Mouse (Mus musculus): ENCODE data around the gene Csad. TPM values are rescaled to one million over a fixed set of nuclear protein-coding genes. Genes with fewer than 3 reads are reported as not detected.

Csad gene
- polyA plus RNA-seq, 1 experiment from 2014 or later: 32.1 TPM

DNA sequence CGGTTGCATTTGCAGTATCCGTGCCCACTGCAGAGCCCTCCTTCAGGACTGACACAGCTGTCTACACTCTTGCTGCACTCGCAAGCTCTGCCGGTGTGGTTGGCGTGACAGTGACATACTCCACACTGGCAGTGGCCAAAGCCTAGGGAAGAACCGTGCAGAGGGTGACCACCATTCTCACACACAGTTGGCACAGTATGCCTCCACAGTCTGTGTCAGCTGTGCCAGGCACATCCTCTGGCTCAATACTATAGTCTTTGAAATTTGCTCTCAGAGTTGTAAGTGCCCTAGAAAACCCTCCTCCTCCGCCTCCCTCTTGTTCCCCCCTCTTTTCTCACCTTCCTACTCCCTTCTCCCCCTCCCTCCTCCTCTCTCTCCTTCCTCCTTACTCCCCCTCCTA, 12.8 kb upstream of the Csad start:
- DNase-seq (ENCODE audit: low spot score) (no peak), ATAC-seq (ENCODE audit: low FRiP score, low TSS enrichment) (peak; percentile 13; the same call in 1 of the 2 replicates)
- 85% methylated on average over 7 of the region's 7 CpGs for WGBS
- Histone ChIP-seq H3K36me3 (ENCODE audit: control insufficient read depth, insufficient read depth, low read length) (peaks cover 16% of the 10 kb centered on the region), H3K9me3 (ENCODE audit: control insufficient read depth, low read length) (no peaks in the 10 kb centered on the region), H3K9ac (ENCODE audit: low read length) (no peak overlapping the region), H3K27me3 (ENCODE audit: control insufficient read depth, insufficient read depth, low read length) (no peaks in the 10 kb centered on the region), H3K4me2 (replicated peaks; ENCODE audit: low read depth) (no peak overlapping the region), H3K4me3 (ENCODE audit: low read depth, low read length) (no peak overlapping the region), H3K27ac (replicated peaks) (no peak overlapping the region), H3K4me1 (replicated peaks; ENCODE audit: control insufficient read depth, insufficient read depth) (no peaks in the 10 kb centered on the region)
- TF ChIP-seq EP300 (optimal IDR thresholded peaks at IDR 0.05): no peak
- no peak for TF ChIP-seq CTCF (IDR thresholded peaks at IDR 0.05; ENCODE audit: low read depth)

DNA sequence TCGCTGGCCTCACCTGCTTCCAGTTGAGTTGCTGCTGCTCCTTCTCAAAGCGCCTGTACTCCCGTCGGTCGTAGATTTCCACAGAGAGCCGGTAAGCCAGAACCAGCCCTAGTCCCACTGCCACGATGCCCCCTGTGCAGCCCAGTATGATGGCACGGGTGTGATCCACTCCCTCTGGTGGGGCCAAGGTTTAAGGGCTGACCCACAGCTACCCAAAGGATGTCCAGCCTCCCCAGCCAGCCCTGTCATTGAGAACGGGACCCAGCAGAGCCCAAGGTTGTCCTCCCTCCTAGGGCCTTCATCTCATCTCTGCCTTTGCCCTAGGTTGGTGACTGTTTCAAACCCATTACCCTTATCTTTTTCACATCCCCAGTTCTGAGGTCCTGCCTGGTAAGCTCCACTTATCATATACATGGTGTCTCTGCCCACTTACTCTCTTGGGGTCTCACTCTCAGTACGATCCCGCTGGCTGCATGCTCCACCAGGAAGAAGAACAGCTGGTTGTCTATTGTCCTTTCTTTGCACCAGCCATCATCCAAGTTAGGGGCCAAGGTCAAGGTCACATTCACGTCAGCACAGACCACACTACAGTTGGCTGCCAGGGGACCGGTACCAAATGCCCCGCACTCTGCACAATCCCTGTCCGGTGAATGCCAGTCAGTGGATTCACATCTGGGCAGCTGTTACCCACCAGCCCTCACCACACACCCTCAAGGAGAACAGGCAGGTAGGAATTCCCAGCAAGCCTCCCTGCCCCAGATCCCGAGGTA, 12.1 kb upstream of the Csad start:
- TF ChIP-seq EP300 (optimal IDR thresholded peaks at IDR 0.05) (no peak), CTCF (IDR thresholded peaks at IDR 0.05; ENCODE audit: low read depth) (no peak)
- H3K4me3 ChIP-seq (ENCODE audit: low read depth, low read length): no peak overlapping the region
- no peak overlapping the region for H3K27ac ChIP-seq (replicated peaks)
- no peak overlapping the region for H3K9ac ChIP-seq (ENCODE audit: low read length)
- no peak for DNase-seq (ENCODE audit: low spot score)
- peaks cover 20% of the 10 kb centered on the region for H3K36me3 ChIP-seq (ENCODE audit: control insufficient read depth, insufficient read depth, low read length)
- H3K27me3 ChIP-seq (ENCODE audit: control insufficient read depth, insufficient read depth, low read length): no peaks in the 10 kb centered on the region
- no peaks in the 10 kb centered on the region for H3K9me3 ChIP-seq (ENCODE audit: control insufficient read depth, low read length)
- ATAC-seq (ENCODE audit: low FRiP score, low TSS enrichment): peak; percentile 6; the same call in 1 of the 2 replicates
- 80% methylated on average over 16 of the region's 16 CpGs for WGBS
- no peaks in the 10 kb centered on the region for H3K4me1 ChIP-seq (replicated peaks; ENCODE audit: control insufficient read depth, insufficient read depth)
- no peak overlapping the region for H3K4me2 ChIP-seq (replicated peaks; ENCODE audit: low read depth)

DNA sequence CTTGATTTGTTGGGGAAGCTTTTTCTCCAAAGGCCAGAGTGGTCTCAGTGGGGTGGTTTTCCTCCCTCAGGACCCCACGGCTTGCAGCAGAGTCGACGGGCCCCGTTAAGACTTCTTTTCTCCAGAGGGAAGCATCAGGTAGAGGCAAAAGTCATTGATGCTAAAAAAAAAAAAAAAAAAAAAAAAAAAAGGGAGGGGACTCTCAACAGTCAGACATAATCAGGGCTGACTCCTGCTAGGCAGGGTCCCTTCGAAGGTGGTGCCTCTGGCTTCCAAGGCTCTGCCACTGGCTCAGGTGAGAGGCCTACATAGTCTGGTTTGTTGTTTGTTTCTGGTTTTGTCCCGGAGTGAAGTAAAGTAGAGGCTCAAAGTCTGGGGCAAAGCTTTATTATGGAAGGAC, 11.1 kb upstream of the Csad start:
- Histone ChIP-seq H3K27me3 (ENCODE audit: control insufficient read depth, insufficient read depth, low read length) (no peaks in the 10 kb centered on the region), H3K9me3 (ENCODE audit: control insufficient read depth, low read length) (no peaks in the 10 kb centered on the region), H3K4me3 (ENCODE audit: low read depth, low read length) (no peak overlapping the region), H3K4me1 (replicated peaks; ENCODE audit: control insufficient read depth, insufficient read depth) (no peaks in the 10 kb centered on the region), H3K4me2 (replicated peaks; ENCODE audit: low read depth) (no peak overlapping the region), H3K36me3 (ENCODE audit: control insufficient read depth, insufficient read depth, low read length) (peaks cover 20% of the 10 kb centered on the region), H3K27ac (replicated peaks) (no peak overlapping the region), H3K9ac (ENCODE audit: low read length) (no peak overlapping the region)
- DNase-seq (ENCODE audit: low spot score) (no peak), ATAC-seq (ENCODE audit: low FRiP score, low TSS enrichment) (no peak)
- WGBS: 73% methylated on average over 6 of the region's 6 CpGs
- no peak for TF ChIP-seq EP300 (optimal IDR thresholded peaks at IDR 0.05)
- no peak for TF ChIP-seq CTCF (IDR thresholded peaks at IDR 0.05; ENCODE audit: low read depth)

DNA sequence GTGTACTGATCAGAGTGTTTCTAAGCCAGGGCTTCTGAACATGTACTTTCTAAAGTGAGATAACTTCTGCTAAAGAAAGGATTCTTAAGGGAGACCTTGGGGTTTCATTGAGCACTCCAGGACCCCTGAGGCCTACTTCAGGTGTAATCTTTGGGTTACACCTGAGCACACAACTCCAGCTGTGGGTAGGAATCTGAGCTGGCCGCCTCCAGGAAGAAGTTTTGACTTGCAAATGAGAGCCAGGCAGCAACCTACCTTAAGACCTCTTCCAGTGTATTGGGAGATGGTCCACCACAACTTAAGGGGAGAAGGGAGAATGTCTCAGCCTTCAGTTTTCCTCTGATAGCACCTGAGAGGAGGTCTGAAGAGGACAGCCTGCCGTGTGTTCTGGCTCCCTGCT, 9.6 kb upstream of the Csad start:
- no peaks in the 10 kb centered on the region for H3K4me1 ChIP-seq (replicated peaks; ENCODE audit: control insufficient read depth, insufficient read depth)
- TF ChIP-seq EP300 (optimal IDR thresholded peaks at IDR 0.05): no peak
- TF ChIP-seq CTCF (IDR thresholded peaks at IDR 0.05; ENCODE audit: low read depth): no peak
- DNase-seq (ENCODE audit: low spot score): no peak

DNA sequence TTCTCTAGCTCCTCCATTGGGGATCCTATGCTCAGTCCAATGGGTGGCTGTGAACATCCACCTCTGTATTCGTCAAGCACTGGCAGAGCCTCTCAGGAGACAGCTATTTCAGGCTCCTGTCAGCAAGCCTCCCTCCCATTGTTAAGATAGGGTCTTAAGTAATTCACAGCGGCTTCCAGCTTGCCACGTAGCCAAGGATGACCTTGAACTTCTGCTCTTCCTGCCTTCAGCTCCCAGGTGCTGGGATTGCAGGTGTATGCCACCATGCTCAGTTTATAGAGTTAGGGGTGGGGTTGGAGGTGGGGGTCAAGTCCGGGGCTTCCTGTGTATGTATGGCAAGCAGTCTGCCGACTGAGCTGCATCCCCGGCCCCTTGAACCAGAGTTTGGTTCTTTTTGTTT, 7.4 kb upstream of the Csad start:
- ATAC-seq (ENCODE audit: low FRiP score, low TSS enrichment) (no peak), DNase-seq (ENCODE audit: low spot score) (no peak)
- Histone ChIP-seq H3K4me1 (replicated peaks; ENCODE audit: control insufficient read depth, insufficient read depth) (no peaks in the 10 kb centered on the region), H3K27ac (replicated peaks) (no peak overlapping the region), H3K27me3 (ENCODE audit: control insufficient read depth, insufficient read depth, low read length) (no peaks in the 10 kb centered on the region), H3K9ac (ENCODE audit: low read length) (no peak overlapping the region), H3K4me2 (replicated peaks; ENCODE audit: low read depth) (no peak overlapping the region), H3K9me3 (ENCODE audit: control insufficient read depth, low read length) (no peaks in the 10 kb centered on the region), H3K36me3 (ENCODE audit: control insufficient read depth, insufficient read depth, low read length) (peaks cover 38% of the 10 kb centered on the region), H3K4me3 (ENCODE audit: low read depth, low read length) (no peak overlapping the region)
- TF ChIP-seq EP300 (optimal IDR thresholded peaks at IDR 0.05) (no peak), CTCF (IDR thresholded peaks at IDR 0.05; ENCODE audit: low read depth) (no peak)
- WGBS: 79% methylated on average over 6 of the region's 6 CpGs

More for the DNA sequence above, 9.6 kb upstream of the Csad start:
- H3K27me3 ChIP-seq (ENCODE audit: control insufficient read depth, insufficient read depth, low read length): no peaks in the 10 kb centered on the region
- H3K9ac ChIP-seq (ENCODE audit: low read length): no peak overlapping the region
- no peak overlapping the region for H3K27ac ChIP-seq (replicated peaks)
- H3K36me3 ChIP-seq (ENCODE audit: control insufficient read depth, insufficient read depth, low read length): peaks cover 29% of the 10 kb centered on the region
- 49% methylated on average over 2 of the region's 2 CpGs for WGBS
- no peak overlapping the region for H3K4me3 ChIP-seq (ENCODE audit: low read depth, low read length)
- H3K9me3 ChIP-seq (ENCODE audit: control insufficient read depth, low read length): no peaks in the 10 kb centered on the region
- no peak overlapping the region for H3K4me2 ChIP-seq (replicated peaks; ENCODE audit: low read depth)
- no peak for ATAC-seq (ENCODE audit: low FRiP score, low TSS enrichment)

DNA sequence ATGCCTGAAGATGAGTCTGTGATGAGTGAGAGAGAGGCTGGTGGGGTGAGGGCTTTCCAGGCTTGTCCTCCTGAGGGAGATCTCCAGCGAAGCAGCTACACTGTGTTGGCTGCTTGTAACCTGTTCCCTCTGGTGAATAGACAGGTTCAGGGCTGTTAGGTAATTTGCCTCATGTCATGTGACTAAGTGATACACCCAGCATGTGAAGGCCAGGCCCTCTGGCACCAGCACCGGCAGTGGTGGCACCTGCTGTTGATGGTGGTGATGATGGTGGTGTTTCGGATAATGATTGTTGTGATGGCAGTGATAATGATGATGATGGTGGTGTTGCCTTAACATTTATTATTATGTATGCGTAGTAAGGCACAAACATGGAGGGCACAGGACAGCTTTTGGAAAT, 6.3 kb upstream of the Csad start:
- H3K4me1 ChIP-seq (replicated peaks; ENCODE audit: control insufficient read depth, insufficient read depth): no peaks in the 10 kb centered on the region; the same call in 1 of the 2 replicates
- peaks cover 41% of the 10 kb centered on the region for H3K36me3 ChIP-seq (ENCODE audit: control insufficient read depth, insufficient read depth, low read length)
- H3K4me2 ChIP-seq (replicated peaks; ENCODE audit: low read depth): no peak overlapping the region
- 91% methylated on average over 4 of the region's 4 CpGs for WGBS
- H3K27ac ChIP-seq (replicated peaks): no peak overlapping the region
- ATAC-seq (ENCODE audit: low FRiP score, low TSS enrichment) (no peak), DNase-seq (ENCODE audit: low spot score) (no peak)
- H3K9me3 ChIP-seq (ENCODE audit: control insufficient read depth, low read length): no peaks in the 10 kb centered on the region
- H3K9ac ChIP-seq (ENCODE audit: low read length): no peak overlapping the region
- H3K4me3 ChIP-seq (ENCODE audit: low read depth, low read length): no peak overlapping the region
- no peaks in the 10 kb centered on the region for H3K27me3 ChIP-seq (ENCODE audit: control insufficient read depth, insufficient read depth, low read length)
- no peak for TF ChIP-seq CTCF (IDR thresholded peaks at IDR 0.05; ENCODE audit: low read depth)
- no peak for TF ChIP-seq EP300 (optimal IDR thresholded peaks at IDR 0.05)

Measured in stomach, postnatal 0 days (tissue).